Mouse (Mus musculus): ENCODE measurements around the gene Klhl7. TPM values are rescaled to one million over a fixed set of nuclear protein-coding genes. Genes with fewer than 3 reads are reported as not detected.

Gene Klhl7
- polyA plus RNA-seq, 1 experiment from 2014 or later: 46.6 TPM

DNA sequence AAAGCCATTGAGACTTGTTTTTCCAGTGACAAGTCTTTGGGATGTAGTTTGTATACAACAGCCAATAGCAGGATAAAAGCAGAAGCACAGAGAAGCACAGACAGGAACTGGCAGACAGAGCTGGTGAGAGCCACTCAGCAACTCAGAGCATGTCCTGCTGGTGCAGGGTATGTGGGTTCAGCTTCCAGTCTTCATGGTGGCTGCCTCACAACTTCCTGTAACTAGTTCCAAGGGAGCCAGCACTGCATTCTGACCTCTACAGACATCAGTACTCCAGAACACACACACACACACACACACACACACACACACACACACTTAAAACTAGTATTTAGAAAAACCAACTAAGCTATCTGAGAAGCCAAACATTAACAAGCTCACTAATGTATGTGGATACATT is 71.7 kb downstream of the Klhl7 start:
- H3K9ac ChIP-seq (ENCODE audit: low read length): no peak overlapping the region
- DNase-seq (ENCODE audit: low spot score): no peak
- no peak for ATAC-seq (replicated peaks; ENCODE audit: low FRiP score, low TSS enrichment, low read depth)
- no peak overlapping the region for H3K4me2 ChIP-seq (ENCODE audit: low read length)
- H3K27ac ChIP-seq (ENCODE audit: low read depth): no peak overlapping the region
- peaks cover 47% of the 10 kb centered on the region for H3K36me3 ChIP-seq (ENCODE audit: control insufficient read depth, insufficient read depth, low read length)
- H3K9me3 ChIP-seq (ENCODE audit: control insufficient read depth, low read length): no peaks in the 10 kb centered on the region
- H3K27me3 ChIP-seq (replicated peaks; ENCODE audit: control insufficient read depth, insufficient read depth, low read length): no peaks in the 10 kb centered on the region
- H3K4me3 ChIP-seq (ENCODE audit: low read depth, low read length): no peak overlapping the region
- H3K4me1 ChIP-seq (replicated peaks; ENCODE audit: control insufficient read depth, insufficient read depth, low read length): no peaks in the 10 kb centered on the region

DNA sequence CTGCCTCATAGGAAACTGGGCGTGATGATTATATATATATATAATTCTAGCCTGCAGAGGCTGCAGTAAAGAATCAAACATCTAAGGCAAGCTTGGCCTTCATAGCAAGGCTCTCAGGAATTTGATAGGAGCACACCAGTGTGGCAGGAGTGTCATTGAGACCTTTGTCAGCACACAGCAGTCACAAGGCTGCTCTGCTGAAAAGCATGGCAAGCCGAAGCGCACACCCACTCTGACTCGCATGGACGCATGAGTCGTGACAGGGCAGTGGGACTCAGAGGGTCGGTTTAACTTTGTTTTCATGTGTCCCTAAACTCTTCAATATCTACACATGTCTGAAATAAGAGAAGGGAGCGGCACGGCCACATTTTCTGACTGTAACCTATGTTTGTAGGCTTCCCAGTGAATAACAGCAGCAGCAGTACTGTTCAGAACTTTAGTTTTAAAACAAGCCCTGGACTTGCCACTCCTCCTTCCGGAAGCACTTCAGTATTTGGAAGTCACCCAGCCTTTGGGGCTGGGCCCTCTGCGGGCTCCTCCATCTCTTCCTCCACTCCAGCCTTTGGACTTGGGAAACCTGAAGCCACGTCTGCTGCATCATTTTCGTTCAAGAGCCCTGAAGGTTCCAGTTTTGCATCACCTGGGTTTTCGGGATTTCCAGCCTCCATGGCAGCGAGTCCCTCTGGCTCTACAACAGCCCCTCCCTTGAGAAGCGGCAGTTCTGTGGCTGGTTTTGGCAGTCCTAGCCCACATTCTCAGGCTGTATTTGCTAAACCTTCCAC is 81.3 kb downstream of the Klhl7 start:
- 95% methylated on average over 16 of the region's 16 CpGs for WGBS
- Histone ChIP-seq H3K9me3 (ENCODE audit: control insufficient read depth, low read length) (no peaks in the 10 kb centered on the region), H3K36me3 (ENCODE audit: control insufficient read depth, insufficient read depth, low read length) (peaks cover 55% of the 10 kb centered on the region), H3K27ac (ENCODE audit: low read depth) (no peak overlapping the region), H3K4me3 (ENCODE audit: low read depth, low read length) (no peak overlapping the region), H3K4me2 (ENCODE audit: low read length) (no peak overlapping the region), H3K27me3 (replicated peaks; ENCODE audit: control insufficient read depth, insufficient read depth, low read length) (no peaks in the 10 kb centered on the region), H3K4me1 (replicated peaks; ENCODE audit: control insufficient read depth, insufficient read depth, low read length) (no peaks in the 10 kb centered on the region), H3K9ac (ENCODE audit: low read length) (no peak overlapping the region)
- ATAC-seq (replicated peaks; ENCODE audit: low FRiP score, low TSS enrichment, low read depth): no peak
- no peak for DNase-seq (ENCODE audit: low spot score)

DNA sequence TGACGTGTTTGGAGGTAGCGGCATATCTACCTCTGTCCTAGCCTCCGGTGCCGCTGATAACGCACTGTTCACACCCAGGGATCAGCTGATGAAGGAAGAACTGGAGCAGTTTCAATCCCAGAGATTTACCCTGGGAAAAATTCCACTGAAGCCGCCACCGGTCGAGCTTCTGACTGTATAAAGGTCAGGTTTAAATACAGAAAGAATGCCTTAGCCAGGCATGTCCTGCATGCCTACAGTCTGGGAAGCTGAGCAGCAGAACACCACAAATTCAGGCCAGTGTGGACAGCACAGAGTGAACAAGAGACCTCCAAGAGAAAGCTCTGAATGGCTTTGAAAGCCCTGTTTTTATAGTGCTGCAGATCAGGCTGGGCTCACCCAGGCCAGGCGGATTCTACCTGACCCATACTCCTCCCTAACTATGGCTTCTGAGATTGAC is 81.9 kb downstream of the Klhl7 start:
- no peak overlapping the region for H3K4me2 ChIP-seq (ENCODE audit: low read length)
- DNase-seq (ENCODE audit: low spot score): no peak
- H3K36me3 ChIP-seq (ENCODE audit: control insufficient read depth, insufficient read depth, low read length): peaks cover 55% of the 10 kb centered on the region
- no peaks in the 10 kb centered on the region for H3K4me1 ChIP-seq (replicated peaks; ENCODE audit: control insufficient read depth, insufficient read depth, low read length)
- H3K27me3 ChIP-seq (replicated peaks; ENCODE audit: control insufficient read depth, insufficient read depth, low read length): no peaks in the 10 kb centered on the region
- ATAC-seq (replicated peaks; ENCODE audit: low FRiP score, low TSS enrichment, low read depth): no peak
- H3K27ac ChIP-seq (ENCODE audit: low read depth): no peak overlapping the region
- no peak overlapping the region for H3K4me3 ChIP-seq (ENCODE audit: low read depth, low read length)
- no peaks in the 10 kb centered on the region for H3K9me3 ChIP-seq (ENCODE audit: control insufficient read depth, low read length)
- 95% methylated on average over 9 of the region's 9 CpGs for WGBS
- no peak overlapping the region for H3K9ac ChIP-seq (ENCODE audit: low read length)

DNA sequence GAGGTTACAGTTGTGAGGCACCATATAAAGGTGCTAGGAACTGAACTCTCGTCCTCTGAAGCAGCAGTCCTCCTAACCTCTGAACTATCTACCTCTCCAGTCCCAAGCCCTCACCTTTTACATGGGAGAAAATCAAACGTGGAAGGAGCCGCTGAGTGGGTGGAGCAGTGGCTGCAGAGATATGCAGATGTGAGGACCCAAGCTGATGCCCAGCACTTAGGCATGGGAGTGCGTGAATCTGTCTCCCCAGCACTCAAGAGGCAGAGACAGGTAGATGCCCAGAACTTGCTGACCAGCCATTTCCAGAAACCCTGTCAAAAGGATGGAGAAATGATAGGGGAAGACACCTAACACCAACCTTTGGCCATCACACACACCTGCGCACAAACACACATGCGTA is 82.7 kb downstream of the Klhl7 start:
- Histone ChIP-seq H3K4me2 (ENCODE audit: low read length) (no peak overlapping the region), H3K4me3 (ENCODE audit: low read depth, low read length) (no peak overlapping the region), H3K27me3 (replicated peaks; ENCODE audit: control insufficient read depth, insufficient read depth, low read length) (no peaks in the 10 kb centered on the region), H3K27ac (ENCODE audit: low read depth) (no peak overlapping the region), H3K36me3 (ENCODE audit: control insufficient read depth, insufficient read depth, low read length) (peaks cover 47% of the 10 kb centered on the region), H3K9ac (ENCODE audit: low read length) (no peak overlapping the region), H3K9me3 (ENCODE audit: control insufficient read depth, low read length) (no peaks in the 10 kb centered on the region), H3K4me1 (replicated peaks; ENCODE audit: control insufficient read depth, insufficient read depth, low read length) (no peaks in the 10 kb centered on the region)
- WGBS: 92% methylated on average over 6 of the region's 6 CpGs
- peak; percentile 32 for DNase-seq (ENCODE audit: low spot score)
- ATAC-seq (replicated peaks; ENCODE audit: low FRiP score, low TSS enrichment, low read depth): no peak

DNA sequence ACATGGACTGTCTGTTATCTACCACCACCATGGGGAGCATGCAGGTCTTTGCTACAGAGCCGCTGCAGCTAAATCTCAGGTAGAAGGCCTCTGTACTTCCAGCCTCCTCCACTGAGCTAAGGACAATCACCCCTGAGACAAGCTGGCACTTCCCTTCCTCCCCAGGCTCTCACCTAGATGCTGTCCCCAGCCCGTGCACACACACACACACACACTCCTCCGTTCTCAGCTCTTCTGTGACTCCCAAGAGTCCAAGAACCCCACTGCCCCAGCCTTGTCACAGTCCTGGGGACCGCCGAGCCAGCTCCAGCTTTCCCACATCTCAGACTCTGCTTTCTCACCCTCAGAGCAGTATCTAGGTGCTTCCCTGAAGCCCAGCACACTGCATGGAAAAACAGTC is 83.6 kb downstream of the Klhl7 start:
- Histone ChIP-seq H3K4me2 (ENCODE audit: low read length) (no peak overlapping the region), H3K4me1 (replicated peaks; ENCODE audit: control insufficient read depth, insufficient read depth, low read length) (no peaks in the 10 kb centered on the region), H3K9ac (ENCODE audit: low read length) (no peak overlapping the region), H3K27ac (ENCODE audit: low read depth) (no peak overlapping the region), H3K36me3 (ENCODE audit: control insufficient read depth, insufficient read depth, low read length) (peaks cover 45% of the 10 kb centered on the region), H3K9me3 (ENCODE audit: control insufficient read depth, low read length) (no peaks in the 10 kb centered on the region), H3K27me3 (replicated peaks; ENCODE audit: control insufficient read depth, insufficient read depth, low read length) (no peaks in the 10 kb centered on the region), H3K4me3 (ENCODE audit: low read depth, low read length) (no peak overlapping the region)
- ATAC-seq (replicated peaks; ENCODE audit: low FRiP score, low TSS enrichment, low read depth) (no peak), DNase-seq (ENCODE audit: low spot score) (peak; percentile 39)
- WGBS: 95% methylated on average over 5 of the region's 5 CpGs

DNA sequence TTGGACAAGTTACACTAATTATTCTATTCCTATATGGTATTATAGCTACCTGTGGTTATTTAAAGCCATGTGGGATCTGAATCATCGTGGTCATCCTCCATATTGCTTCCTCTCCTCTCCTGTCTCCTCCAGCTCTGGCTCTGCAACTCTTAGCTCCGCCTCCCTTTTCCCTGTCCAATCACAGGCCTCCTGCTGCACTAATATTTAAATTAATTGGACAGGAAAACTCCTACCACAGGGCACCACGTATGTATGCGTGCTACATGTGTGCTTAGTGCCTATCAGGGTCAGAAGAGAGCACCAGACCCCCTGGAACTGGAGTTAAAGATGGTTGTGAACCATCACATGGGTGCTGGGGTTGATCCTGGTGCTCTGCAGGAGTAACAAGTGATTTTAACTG is 88.1 kb downstream of the Klhl7 start:
- Histone ChIP-seq H3K9ac (ENCODE audit: low read length) (no peak overlapping the region), H3K4me3 (ENCODE audit: low read depth, low read length) (no peak overlapping the region), H3K27me3 (replicated peaks; ENCODE audit: control insufficient read depth, insufficient read depth, low read length) (no peaks in the 10 kb centered on the region), H3K36me3 (ENCODE audit: control insufficient read depth, insufficient read depth, low read length) (peaks cover 12% of the 10 kb centered on the region), H3K9me3 (ENCODE audit: control insufficient read depth, low read length) (no peaks in the 10 kb centered on the region), H3K4me2 (ENCODE audit: low read length) (no peak overlapping the region), H3K4me1 (replicated peaks; ENCODE audit: control insufficient read depth, insufficient read depth, low read length) (no peaks in the 10 kb centered on the region), H3K27ac (ENCODE audit: low read depth) (no peak overlapping the region)
- WGBS: 77% methylated on average over 4 of the region's 4 CpGs
- ATAC-seq (replicated peaks; ENCODE audit: low FRiP score, low TSS enrichment, low read depth) (no peak), DNase-seq (ENCODE audit: low spot score) (no peak)

DNA sequence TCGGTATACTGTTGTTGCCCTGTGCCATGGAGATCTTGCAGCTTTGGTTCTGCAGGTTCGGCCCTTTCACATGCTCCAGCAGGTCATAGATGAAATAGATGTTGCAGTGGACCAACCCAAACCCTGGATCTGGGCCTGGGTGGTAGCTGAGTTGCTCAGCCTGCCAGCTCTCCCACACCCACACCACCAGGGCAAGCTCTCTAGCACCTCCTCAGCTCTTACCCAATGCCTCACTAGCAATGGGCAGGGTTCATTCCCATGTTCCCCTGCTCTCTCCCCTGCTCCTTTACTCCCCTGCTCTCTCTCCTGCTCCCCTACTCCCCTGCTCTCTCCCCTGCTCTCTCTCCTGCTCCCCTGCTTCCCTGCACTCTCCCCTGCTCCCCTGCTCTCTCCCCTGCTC is 91.4 kb downstream of the Klhl7 start:
- ATAC-seq (replicated peaks; ENCODE audit: low FRiP score, low TSS enrichment, low read depth): no peak
- no peaks in the 10 kb centered on the region for H3K9me3 ChIP-seq (ENCODE audit: control insufficient read depth, low read length)
- no peak overlapping the region for H3K4me3 ChIP-seq (ENCODE audit: low read depth, low read length)
- 84% methylated on average over 2 of the region's 2 CpGs for WGBS
- H3K36me3 ChIP-seq (ENCODE audit: control insufficient read depth, insufficient read depth, low read length): no peaks in the 10 kb centered on the region
- DNase-seq (ENCODE audit: low spot score): no peak
- no peak overlapping the region for H3K27ac ChIP-seq (ENCODE audit: low read depth)
- no peak overlapping the region for H3K9ac ChIP-seq (ENCODE audit: low read length)
- H3K27me3 ChIP-seq (replicated peaks; ENCODE audit: control insufficient read depth, insufficient read depth, low read length): no peaks in the 10 kb centered on the region
- no peak overlapping the region for H3K4me2 ChIP-seq (ENCODE audit: low read length)
- H3K4me1 ChIP-seq (replicated peaks; ENCODE audit: control insufficient read depth, insufficient read depth, low read length): no peaks in the 10 kb centered on the region

DNA sequence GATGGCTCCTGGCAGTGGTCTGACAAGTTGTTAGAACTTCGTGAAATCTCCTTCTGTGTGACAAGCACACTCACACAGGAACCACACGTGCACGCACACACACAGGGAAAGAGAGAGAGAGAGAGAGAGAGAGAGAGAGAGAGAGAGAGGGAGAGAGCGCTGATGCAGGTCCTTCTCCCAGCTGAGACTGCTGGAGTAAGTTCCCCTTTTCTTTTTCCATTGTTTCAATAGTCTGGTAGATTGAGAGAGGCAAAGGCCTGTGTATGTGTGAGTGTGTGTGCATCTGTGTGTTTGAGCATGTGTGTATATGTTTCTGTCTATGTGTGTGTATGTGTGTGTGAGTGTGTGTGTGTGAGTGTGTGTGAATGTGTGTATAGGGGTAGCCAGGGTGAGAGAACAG is 100.6 kb downstream of the Klhl7 start:
- DNase-seq (ENCODE audit: low spot score): no peak
- no peak for ATAC-seq (replicated peaks; ENCODE audit: low FRiP score, low TSS enrichment, low read depth)
- H3K9ac ChIP-seq (ENCODE audit: low read length): no peak overlapping the region
- H3K4me1 ChIP-seq (replicated peaks; ENCODE audit: control insufficient read depth, insufficient read depth, low read length): no peaks in the 10 kb centered on the region
- H3K36me3 ChIP-seq (ENCODE audit: control insufficient read depth, insufficient read depth, low read length): no peaks in the 10 kb centered on the region
- no peaks in the 10 kb centered on the region for H3K27me3 ChIP-seq (replicated peaks; ENCODE audit: control insufficient read depth, insufficient read depth, low read length)
- WGBS: 66% methylated on average over 4 of the region's 4 CpGs
- H3K4me3 ChIP-seq (ENCODE audit: low read depth, low read length): no peak overlapping the region
- H3K4me2 ChIP-seq (ENCODE audit: low read length): no peak overlapping the region
- H3K27ac ChIP-seq (ENCODE audit: low read depth): no peak overlapping the region
- no peaks in the 10 kb centered on the region for H3K9me3 ChIP-seq (ENCODE audit: control insufficient read depth, low read length)

DNA sequence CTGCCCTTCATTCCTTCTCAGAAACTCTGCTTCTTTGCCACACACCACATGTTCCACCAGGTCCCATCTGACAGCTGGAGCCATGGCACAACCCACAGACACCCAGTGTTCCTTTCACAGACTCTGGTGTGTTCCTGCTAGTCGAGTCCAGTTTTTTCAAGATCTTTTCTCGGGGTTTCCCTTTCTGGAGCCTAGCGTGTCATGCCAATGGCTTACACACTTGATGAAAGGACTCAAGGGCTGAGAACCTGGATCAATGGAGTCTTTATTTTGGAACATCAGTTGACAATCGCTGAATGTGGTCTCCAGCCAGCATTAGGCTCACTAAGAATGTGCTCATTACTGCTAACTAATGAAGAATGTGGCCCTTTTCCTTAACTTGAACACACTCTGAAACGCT is 102.1 kb downstream of the Klhl7 start:
- H3K4me3 ChIP-seq (ENCODE audit: low read depth, low read length): no peak overlapping the region
- no peaks in the 10 kb centered on the region for H3K4me1 ChIP-seq (replicated peaks; ENCODE audit: control insufficient read depth, insufficient read depth, low read length)
- ATAC-seq (replicated peaks; ENCODE audit: low FRiP score, low TSS enrichment, low read depth) (no peak), DNase-seq (ENCODE audit: low spot score) (no peak)
- H3K9ac ChIP-seq (ENCODE audit: low read length): no peak overlapping the region
- H3K27me3 ChIP-seq (replicated peaks; ENCODE audit: control insufficient read depth, insufficient read depth, low read length): no peaks in the 10 kb centered on the region
- no peak overlapping the region for H3K4me2 ChIP-seq (ENCODE audit: low read length)
- WGBS: 82% methylated on average over 5 of the region's 5 CpGs
- H3K9me3 ChIP-seq (ENCODE audit: control insufficient read depth, low read length): no peaks in the 10 kb centered on the region
- no peak overlapping the region for H3K27ac ChIP-seq (ENCODE audit: low read depth)
- no peaks in the 10 kb centered on the region for H3K36me3 ChIP-seq (ENCODE audit: control insufficient read depth, insufficient read depth, low read length)

Data from intestine, embryonic 14.5 days (tissue).